Mouse (Mus musculus) intestine, embryonic 14.5 days (tissue): ENCODE measurements at regions not wholly inside any gene's neighbourhood (a gene's known extent, or its start where the extent isn't known, plus 50 kb on each side); places are given as distances from the start of the nearest gene placed in this dataset.

Experiments used
- ATAC-seq: fragments of 200-750 bp; cut with Nextera tagmentation; replicated peaks from 2 replicates; pipeline ENCODE4 v1.8.0; 2017; ENCODE audit warnings: low read depth, moderate number of reproducible peaks, moderate TSS enrichment, moderate library complexity; ENCODE audit not compliant: low FRiP score, low TSS enrichment
- DNase-seq: peaks from one replicate; pipeline ENCODE4 v3.0.0-alpha.2; 2018; ENCODE audit warnings: low spot score
- H3K27ac ChIP-seq: fragments of 300-500 bp; sonication (generic); 2 replicates; pipeline ENCODE4 v1.5.1; 2014; ENCODE audit warnings: low read depth, mild to moderate bottlenecking, control low read depth
- H3K27me3 ChIP-seq: fragments of 300-500 bp; sonication (generic); replicated peaks from 2 replicates; pipeline ENCODE4 v1.6.1; 2014; ENCODE audit warnings: low read length, control low read depth; ENCODE audit not compliant: control insufficient read depth, insufficient read depth
- H3K36me3 ChIP-seq: fragments of 300-500 bp; sonication (generic); 2 replicates; pipeline ENCODE4 v1.6.1; 2014; ENCODE audit warnings: low read length, control low read depth; ENCODE audit not compliant: control insufficient read depth, insufficient read depth
- H3K4me1 ChIP-seq: fragments of 300-500 bp; sonication (generic); replicated peaks from 2 replicates; pipeline ENCODE4 v1.6.1; 2014; ENCODE audit warnings: low read length, control low read depth, mixed read lengths; ENCODE audit not compliant: control insufficient read depth, insufficient read depth
- H3K4me2 ChIP-seq: fragments of 300-500 bp; sonication (generic); 2 replicates; pipeline ENCODE4 v1.6.1; 2014; ENCODE audit warnings: low read length
- H3K4me3 ChIP-seq: fragments of 300-500 bp; sonication (generic); 2 replicates; pipeline ENCODE4 v1.5.1; 2014; ENCODE audit warnings: low read depth, low read length, control low read depth, mixed read lengths
- H3K9ac ChIP-seq: fragments of 300-500 bp; sonication (generic); 2 replicates; pipeline ENCODE4 v1.6.1; 2014; ENCODE audit warnings: mild to moderate bottlenecking, low read length
- H3K9me3 ChIP-seq: fragments of 300-500 bp; sonication (generic); 2 replicates; pipeline ENCODE4 v1.6.1; 2016; ENCODE audit warnings: low read length, control low read depth; ENCODE audit not compliant: control insufficient read depth
- WGBS: fragments of 180-500 bp; shearing (Covaris S2); extraction: QIAGEN DNeasy Blood & Tissue Kit; methylation state at CpG from one replicate; pipeline ENCODE4 v1.1.7; 2014; 5-methylcytosine and 5-hydroxymethylcytosine counted together

GRCm38 (mm10) chr8:109073715-109074114 is 420.1 kb upstream of the Pmfbp1 start:
- Histone ChIP-seq H3K9ac (no peak overlapping the region), H3K9me3 (peaks cover 8% of the 10 kb centered on the region; the same call in 1 of the 2 replicates), H3K27ac (no peak overlapping the region), H3K4me1 (no peaks in the 10 kb centered on the region), H3K4me3 (no peak overlapping the region), H3K36me3 (no peaks in the 10 kb centered on the region), H3K4me2 (no peak overlapping the region), H3K27me3 (no peaks in the 10 kb centered on the region)
- 86% methylated on average over 4 of the region's 4 CpGs for WGBS
- DNase-seq (no peak), ATAC-seq (no peak)

- Histone ChIP-seq H3K9me3 (peaks cover 8% of the 10 kb centered on the region; the same call in 1 of the 2 replicates), H3K4me2 (peak overlapping the region; percentile 49), H3K36me3 (no peaks in the 10 kb centered on the region), H3K4me3 (peak overlapping the region; percentile 33), H3K4me1 (no peaks in the 10 kb centered on the region), H3K9ac (no peak overlapping the region), H3K27ac (no peak overlapping the region), H3K27me3 (no peaks in the 10 kb centered on the region)
- 20% methylated on average over 12 of the region's 12 CpGs for WGBS
- ATAC-seq (no peak), DNase-seq (peak; percentile 70)
Measured at GRCm38 (mm10) chr8:109075006-109075405, 418.8 kb upstream of the Pmfbp1 start.

DNA sequence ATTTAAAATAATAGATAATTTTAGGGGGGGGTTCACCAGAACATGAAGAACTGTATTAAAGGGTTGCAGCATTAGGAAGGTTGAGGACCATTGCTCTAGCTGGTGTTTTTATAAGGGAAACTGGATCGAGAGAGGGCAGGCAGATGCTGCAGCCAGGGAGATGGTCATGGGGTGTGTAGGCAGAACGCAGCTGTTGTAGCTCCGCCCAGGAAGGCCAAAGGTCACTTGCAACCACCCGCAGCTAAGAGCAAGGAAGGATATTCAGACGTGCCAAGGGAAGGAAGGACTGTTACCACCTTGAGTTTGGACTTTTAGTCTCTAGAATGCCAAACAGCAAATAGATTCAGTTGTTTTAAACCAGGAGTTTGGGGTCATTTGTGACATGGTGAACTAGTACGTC is 414.6 kb upstream of the Pmfbp1 start:
- Histone ChIP-seq H3K27me3 (no peaks in the 10 kb centered on the region), H3K36me3 (no peaks in the 10 kb centered on the region), H3K9ac (no peak overlapping the region), H3K27ac (no peak overlapping the region), H3K4me3 (no peak overlapping the region), H3K4me2 (no peak overlapping the region), H3K9me3 (peaks cover 8% of the 10 kb centered on the region; the same call in 1 of the 2 replicates), H3K4me1 (no peaks in the 10 kb centered on the region)
- ATAC-seq (no peak), DNase-seq (no peak)
- WGBS = 54% methylated on average over 6 of the region's 6 CpGs

DNA sequence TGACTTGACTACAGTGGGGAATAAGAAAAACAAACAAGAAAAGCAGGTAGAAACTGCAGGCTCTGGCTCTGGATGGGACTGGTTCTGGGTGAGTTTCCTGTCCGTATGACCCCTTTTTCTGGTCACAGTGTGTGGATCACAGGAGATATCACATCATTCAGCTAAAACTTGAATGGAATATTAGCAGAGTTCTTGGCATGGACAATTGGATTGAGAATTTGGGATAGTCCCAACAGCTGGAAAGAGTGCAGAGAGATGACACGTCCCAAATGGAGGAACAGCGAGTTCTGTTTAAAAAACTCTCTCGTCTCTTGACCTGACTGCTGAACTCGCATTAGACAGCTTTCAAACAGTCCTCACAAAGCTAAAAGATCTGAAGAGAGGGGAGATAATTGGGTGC is 412.5 kb upstream of the Pmfbp1 start:
- no peak for ATAC-seq
- DNase-seq = no peak

GRCm38 (mm10) chr8:109085134-109085533 is 408.7 kb upstream of the Pmfbp1 start:
- WGBS = 85% methylated on average over 7 of the region's 7 CpGs
- no peak overlapping the region for H3K9ac ChIP-seq
- no peak for ATAC-seq
- H3K36me3 ChIP-seq = no peaks in the 10 kb centered on the region
- no peak overlapping the region for H3K4me2 ChIP-seq
- DNase-seq = no peak
- H3K4me1 ChIP-seq = no peaks in the 10 kb centered on the region
- no peak overlapping the region for H3K27ac ChIP-seq
- H3K9me3 ChIP-seq = no peaks in the 10 kb centered on the region
- H3K27me3 ChIP-seq = no peaks in the 10 kb centered on the region
- H3K4me3 ChIP-seq = no peak overlapping the region

More for the DNA sequence above, 412.5 kb upstream of the Pmfbp1 start:
- H3K4me1 ChIP-seq = no peaks in the 10 kb centered on the region
- H3K9me3 ChIP-seq = peaks cover 8% of the 10 kb centered on the region; the same call in 1 of the 2 replicates
- no peak overlapping the region for H3K9ac ChIP-seq
- H3K36me3 ChIP-seq = no peaks in the 10 kb centered on the region
- H3K4me3 ChIP-seq = no peak overlapping the region
- WGBS = 57% methylated on average over 5 of the region's 5 CpGs
- no peaks in the 10 kb centered on the region for H3K27me3 ChIP-seq
- H3K27ac ChIP-seq = no peak overlapping the region
- no peak overlapping the region for H3K4me2 ChIP-seq

GRCm38 (mm10) chr8:109087781-109088180 is 406.0 kb upstream of the Pmfbp1 start:
- Histone ChIP-seq H3K4me3 (no peak overlapping the region), H3K27ac (no peak overlapping the region), H3K9me3 (no peaks in the 10 kb centered on the region), H3K36me3 (no peaks in the 10 kb centered on the region), H3K9ac (no peak overlapping the region), H3K27me3 (no peaks in the 10 kb centered on the region), H3K4me1 (no peaks in the 10 kb centered on the region), H3K4me2 (no peak overlapping the region)
- WGBS = 67% methylated on average over 1 of the region's 1 CpGs
- ATAC-seq (no peak), DNase-seq (no peak)

DNA sequence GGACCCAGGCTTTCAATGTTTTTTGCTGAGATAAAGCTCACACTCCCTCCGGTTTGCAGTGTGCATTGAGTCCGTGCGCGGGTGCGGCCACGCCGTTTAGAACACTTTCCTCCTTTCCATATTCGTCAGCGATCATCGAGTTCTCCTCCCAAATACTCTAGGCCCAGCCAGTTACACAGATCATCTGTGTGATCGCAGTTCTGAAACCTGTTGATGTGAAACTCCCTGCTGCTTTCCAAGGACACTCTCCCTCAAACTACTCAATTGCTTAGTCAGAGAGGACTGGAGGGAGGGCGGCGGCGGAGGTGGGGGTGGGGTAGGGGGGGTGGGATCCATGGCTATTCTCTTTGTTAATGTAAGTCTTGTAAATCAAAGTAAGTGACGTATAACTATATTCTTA is 394.2 kb upstream of the Pmfbp1 start:
- 89% methylated on average over 15 of the region's 15 CpGs for WGBS
- Histone ChIP-seq H3K27me3 (no peaks in the 10 kb centered on the region), H3K9ac (no peak overlapping the region), H3K27ac (no peak overlapping the region), H3K4me1 (no peaks in the 10 kb centered on the region), H3K9me3 (no peaks in the 10 kb centered on the region), H3K4me3 (no peak overlapping the region), H3K36me3 (no peaks in the 10 kb centered on the region), H3K4me2 (no peak overlapping the region)
- ATAC-seq (no peak), DNase-seq (no peak)

GRCm38 (mm10) chr8:109101416-109101815 is 392.4 kb upstream of the Pmfbp1 start:
- Histone ChIP-seq H3K27me3 (no peaks in the 10 kb centered on the region), H3K4me3 (no peak overlapping the region), H3K9me3 (no peaks in the 10 kb centered on the region), H3K4me2 (no peak overlapping the region), H3K9ac (no peak overlapping the region), H3K4me1 (no peaks in the 10 kb centered on the region), H3K36me3 (no peaks in the 10 kb centered on the region), H3K27ac (no peak overlapping the region)
- 79% methylated on average over 5 of the region's 5 CpGs for WGBS
- DNase-seq (no peak), ATAC-seq (no peak)

DNA sequence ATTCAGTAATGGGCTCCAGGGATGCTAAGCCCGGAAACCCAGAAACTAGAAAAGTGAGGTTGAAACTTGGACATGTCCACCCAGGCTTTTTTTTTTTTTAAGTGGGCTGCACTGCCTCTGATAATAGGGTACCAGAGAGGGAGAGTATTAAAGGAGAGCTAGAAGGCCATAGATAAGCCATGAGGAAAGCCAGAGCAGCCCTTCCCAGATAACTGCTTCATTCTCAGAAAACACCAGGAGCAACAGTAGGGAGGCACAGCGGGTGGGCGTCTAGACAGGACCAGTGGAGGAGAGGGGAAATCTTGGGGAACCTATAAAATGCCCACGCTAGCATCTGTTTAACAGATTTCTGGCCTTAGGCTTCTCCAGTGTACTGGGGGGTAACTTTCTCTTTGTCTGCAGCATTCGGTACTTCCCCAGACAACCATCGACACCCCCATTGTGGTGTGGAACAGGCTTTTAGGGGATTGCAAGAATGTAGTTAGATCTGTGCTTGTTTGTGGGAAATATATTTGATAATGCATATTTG is 389.0 kb upstream of the Pmfbp1 start:
- H3K27ac ChIP-seq = no peak overlapping the region
- H3K4me1 ChIP-seq = no peaks in the 10 kb centered on the region; the same call in 1 of the 2 replicates
- ATAC-seq (no peak), DNase-seq (no peak)
- H3K9me3 ChIP-seq = no peaks in the 10 kb centered on the region
- no peaks in the 10 kb centered on the region for H3K36me3 ChIP-seq
- 60% methylated on average over 6 of the region's 6 CpGs for WGBS
- H3K4me2 ChIP-seq = no peak overlapping the region
- H3K9ac ChIP-seq = no peak overlapping the region
- no peak overlapping the region for H3K4me3 ChIP-seq
- H3K27me3 ChIP-seq = no peaks in the 10 kb centered on the region
